Mouse (Mus musculus) forebrain, embryonic 11.5 days (tissue): ENCODE measurements around the gene Mepce. TPM values are rescaled to one million over a fixed set of nuclear protein-coding genes. Genes with fewer than 3 reads are reported as not detected.
"Not testable (repeated sequence)": the region's sequence is repeated elsewhere in the genome, so short reads cannot be mapped to it uniquely, and the experiment has no call there.

Experiments
- ATAC-seq: fragments of 200-750 bp; cut with Nextera tagmentation; replicated peaks from 2 replicates; pipeline ENCODE4 v1.8.0; 2017; ENCODE audit warnings: moderate TSS enrichment; ENCODE audit not compliant: low FRiP score
- DNase-seq: peaks from one replicate; pipeline ENCODE4 v3.0.0-alpha.2; 2017; ENCODE audit warnings: low spot score
- H3K27ac ChIP-seq: fragments of 300-500 bp; sonication (generic); 2 replicates; pipeline ENCODE4 v1.5.1; 2014; ENCODE audit warnings: low read depth, low read length
- H3K27me3 ChIP-seq: fragments of 300-500 bp; sonication (generic); 2 replicates; pipeline ENCODE4 v1.6.1; 2014; ENCODE audit warnings: mild to moderate bottlenecking, low read length, mixed read lengths; ENCODE audit not compliant: control insufficient read depth, insufficient read depth
- H3K36me3 ChIP-seq: fragments of 300-500 bp; sonication (generic); 2 replicates; pipeline ENCODE4 v1.6.1; 2014; ENCODE audit warnings: mild to moderate bottlenecking, low read length, moderate library complexity, mixed read lengths; ENCODE audit not compliant: control insufficient read depth, insufficient read depth
- H3K4me1 ChIP-seq: fragments of 300-500 bp; sonication (generic); replicated peaks from 2 replicates; pipeline ENCODE4 v1.6.1; 2014; ENCODE audit warnings: low read length, mixed read lengths; ENCODE audit not compliant: control insufficient read depth, insufficient read depth
- H3K4me2 ChIP-seq: fragments of 300-500 bp; sonication (generic); 2 replicates; pipeline ENCODE4 v1.6.1; 2014; ENCODE audit warnings: low read depth, mild to moderate bottlenecking, low read length, moderate library complexity, mixed read lengths; ENCODE audit not compliant: severe bottlenecking
- H3K4me3 ChIP-seq: fragments of 300-500 bp; sonication (generic); 2 replicates; pipeline ENCODE4 v1.5.1; 2014; ENCODE audit warnings: low read depth, low read length
- H3K9ac ChIP-seq: fragments of 300-500 bp; sonication (generic); 2 replicates; pipeline ENCODE4 v1.6.1; 2014; ENCODE audit warnings: low read length
- H3K9me3 ChIP-seq: fragments of 300-500 bp; sonication (generic); 2 replicates; pipeline ENCODE4 v1.6.1; 2016; ENCODE audit warnings: low read length, mixed read lengths; ENCODE audit not compliant: control insufficient read depth
- WGBS: fragments of 180-500 bp; shearing (Covaris S2); extraction: QIAGEN DNeasy Blood & Tissue Kit; methylation state at CpG from one replicate; pipeline ENCODE4 v1.1.7; 2014; 5-methylcytosine and 5-hydroxymethylcytosine counted together
- polyA plus RNA-seq: library from polyadenylated mRNA; unstranded; fragments of >200 nt; fragmentation: Nextera tagmentation; extraction: Ambion mirVana; gene quantifications from 2 replicates; pipeline ENCODE4 v1.2.1, GENCODE M21; 2014

The Mepce gene
- polyA plus RNA-seq, 1 experiment from 2014 or later: 12.4 TPM

DNA sequence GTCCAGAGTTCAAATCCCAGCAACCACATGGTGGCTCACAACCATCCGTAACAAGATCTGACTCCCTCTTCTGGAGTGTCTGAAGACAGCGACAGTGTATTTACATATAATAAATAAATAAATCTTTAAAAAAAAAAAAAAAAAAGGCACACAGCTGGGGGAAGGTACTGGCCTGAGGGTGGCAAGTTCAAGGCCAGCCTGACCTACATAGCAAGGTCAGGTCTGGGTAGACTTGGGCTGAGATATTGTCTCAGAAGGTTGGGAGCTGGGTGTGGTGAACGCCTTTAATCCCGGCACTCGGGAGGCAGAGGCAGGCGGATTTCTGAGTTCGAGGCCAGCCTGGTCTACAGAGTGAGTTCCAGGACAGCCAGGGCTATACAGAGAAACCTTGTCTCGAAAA, 37.2 kb downstream of the Mepce start:
- H3K4me1 ChIP-seq: peaks cover 11% of the 10 kb centered on the region
- not testable (repeated sequence) for H3K9me3 ChIP-seq, H3K4me2 ChIP-seq, H3K4me3 ChIP-seq, DNase-seq, ATAC-seq, H3K27ac ChIP-seq, H3K27me3 ChIP-seq, H3K9ac ChIP-seq, H3K36me3 ChIP-seq
- WGBS: 89% methylated on average over 7 of the region's 8 CpGs

DNA sequence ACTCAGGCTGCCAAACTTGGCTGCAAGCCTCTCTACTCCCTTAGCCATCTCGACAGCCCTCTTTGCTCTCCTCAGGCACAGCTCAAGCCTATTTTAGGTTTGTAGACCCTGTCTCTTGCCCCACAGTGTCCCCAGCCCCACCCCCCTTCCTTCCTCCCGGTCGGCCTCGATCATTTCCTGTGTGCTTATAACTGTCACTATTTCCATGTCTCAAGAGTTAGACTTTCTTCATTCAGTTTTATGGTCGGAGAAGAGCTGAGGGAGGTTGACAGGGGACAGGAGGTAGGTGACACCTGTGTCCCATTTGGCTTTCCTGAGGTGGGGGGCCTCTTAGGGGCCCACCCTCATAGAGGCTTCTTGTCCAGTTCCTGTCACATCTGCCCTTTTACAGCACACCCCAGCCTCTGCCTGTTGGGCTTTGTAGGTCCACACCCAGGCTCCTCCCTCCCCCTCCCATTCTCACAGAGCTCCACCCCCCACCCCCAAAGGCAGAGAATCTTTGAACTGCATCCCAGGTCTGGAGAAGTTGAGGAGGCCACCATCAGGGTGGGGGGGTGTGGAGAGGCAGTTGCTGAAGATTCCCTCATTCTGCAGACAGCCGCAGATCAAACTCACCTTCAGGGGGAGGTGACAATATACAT, 38.1 kb downstream of the Mepce start:
- H3K27me3 ChIP-seq: no peaks in the 10 kb centered on the region
- ATAC-seq (no peak), DNase-seq (no peak)
- no peak overlapping the region for H3K4me2 ChIP-seq
- no peak overlapping the region for H3K4me3 ChIP-seq
- peaks cover 14% of the 10 kb centered on the region for H3K4me1 ChIP-seq
- H3K36me3 ChIP-seq: no peaks in the 10 kb centered on the region
- H3K9me3 ChIP-seq: no peaks in the 10 kb centered on the region
- no peak overlapping the region for H3K27ac ChIP-seq
- H3K9ac ChIP-seq: no peak overlapping the region
- 85% methylated on average over 6 of the region's 6 CpGs for whole genome bisulfite sequencing

DNA sequence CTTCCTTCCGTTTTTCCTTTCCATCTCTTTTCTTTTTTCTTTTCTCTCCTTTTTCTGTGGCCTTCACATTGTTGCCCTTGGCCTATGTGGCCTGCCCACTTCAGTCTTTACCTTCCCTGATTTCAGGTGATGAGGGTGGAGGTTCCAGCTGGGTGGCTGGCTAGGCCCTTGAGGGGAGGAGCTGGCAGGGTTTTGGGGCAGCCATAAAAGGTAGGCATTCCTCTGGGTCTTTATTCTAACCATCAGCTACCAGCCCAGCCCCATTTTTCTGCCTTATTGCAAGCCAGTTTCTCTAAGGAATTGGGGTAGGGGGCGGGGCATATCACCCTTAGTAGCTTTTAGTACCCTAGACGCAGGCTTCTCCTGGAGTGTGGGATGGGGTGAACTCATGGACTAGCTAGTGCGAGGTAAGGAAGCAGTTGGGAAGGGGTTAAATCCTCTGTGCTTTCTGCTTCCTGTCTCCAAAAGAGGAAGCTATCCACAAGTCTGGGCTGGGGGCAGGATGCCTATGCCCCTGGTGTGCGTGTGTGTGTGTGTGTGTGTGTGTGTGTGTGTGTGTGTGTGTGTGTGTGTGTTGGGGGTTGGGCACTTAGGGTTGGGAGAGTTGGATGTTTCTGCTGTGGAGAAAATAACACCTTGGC, 39.2 kb downstream of the Mepce start:
- peak overlapping the region; percentile 17; the same call in 1 of the 2 replicates for H3K9ac ChIP-seq
- ATAC-seq: no peak
- no peaks in the 10 kb centered on the region for H3K36me3 ChIP-seq
- no peak for DNase-seq
- H3K4me3 ChIP-seq: peak overlapping the region; percentile 69; the same call in 1 of the 2 replicates
- WGBS: 59% methylated on average over 5 of the region's 5 CpGs
- peak overlapping the region; percentile 98 for H3K4me2 ChIP-seq
- H3K9me3 ChIP-seq: no peaks in the 10 kb centered on the region
- H3K27me3 ChIP-seq: no peaks in the 10 kb centered on the region
- no peak overlapping the region for H3K27ac ChIP-seq
- H3K4me1 ChIP-seq: peaks cover 14% of the 10 kb centered on the region

DNA sequence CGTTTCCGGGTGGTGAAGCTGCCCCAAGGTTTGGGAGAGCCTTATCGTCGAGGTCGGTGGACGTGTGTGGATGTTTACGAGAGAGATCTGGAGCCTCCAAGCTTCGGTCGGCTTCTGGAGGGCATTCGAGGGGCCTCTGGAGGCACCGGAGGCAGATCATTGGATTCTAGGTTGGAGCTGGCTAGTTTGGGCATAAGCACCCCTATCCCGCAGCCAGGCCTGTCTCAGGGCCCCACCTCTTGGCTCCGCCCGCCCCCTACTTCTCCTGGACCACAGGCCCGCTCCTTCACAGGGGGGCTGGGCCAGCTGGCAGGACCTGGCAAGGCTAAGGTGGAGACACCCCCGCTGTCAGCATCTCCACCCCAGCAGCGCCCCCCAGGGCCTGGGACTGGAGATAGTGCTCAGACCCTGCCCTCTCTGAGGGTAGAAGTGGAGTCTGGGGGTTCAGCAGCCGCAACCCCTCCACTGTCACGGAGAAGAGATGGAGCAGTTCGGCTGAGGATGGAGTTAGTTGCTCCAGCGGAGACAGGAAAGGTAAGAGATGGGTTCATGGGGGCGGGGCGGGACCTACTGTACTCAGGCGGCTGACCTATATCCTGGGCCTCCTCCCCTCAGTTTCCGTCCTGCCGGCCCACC, 40.0 kb downstream of the Mepce start:
- 6% methylated on average over 26 of the region's 26 CpGs for WGBS
- peak; percentile 65 for DNase-seq
- H3K9me3 ChIP-seq: no peaks in the 10 kb centered on the region
- peak overlapping the region; percentile 69 for H3K4me3 ChIP-seq
- peaks cover 14% of the 10 kb centered on the region for H3K4me1 ChIP-seq
- H3K27me3 ChIP-seq: no peaks in the 10 kb centered on the region
- H3K4me2 ChIP-seq: peak overlapping the region; percentile 98
- no peaks in the 10 kb centered on the region for H3K36me3 ChIP-seq
- ATAC-seq: no peak
- no peak overlapping the region; the same call in 1 of the 2 replicates for H3K27ac ChIP-seq
- H3K9ac ChIP-seq: peak overlapping the region; percentile 84

DNA sequence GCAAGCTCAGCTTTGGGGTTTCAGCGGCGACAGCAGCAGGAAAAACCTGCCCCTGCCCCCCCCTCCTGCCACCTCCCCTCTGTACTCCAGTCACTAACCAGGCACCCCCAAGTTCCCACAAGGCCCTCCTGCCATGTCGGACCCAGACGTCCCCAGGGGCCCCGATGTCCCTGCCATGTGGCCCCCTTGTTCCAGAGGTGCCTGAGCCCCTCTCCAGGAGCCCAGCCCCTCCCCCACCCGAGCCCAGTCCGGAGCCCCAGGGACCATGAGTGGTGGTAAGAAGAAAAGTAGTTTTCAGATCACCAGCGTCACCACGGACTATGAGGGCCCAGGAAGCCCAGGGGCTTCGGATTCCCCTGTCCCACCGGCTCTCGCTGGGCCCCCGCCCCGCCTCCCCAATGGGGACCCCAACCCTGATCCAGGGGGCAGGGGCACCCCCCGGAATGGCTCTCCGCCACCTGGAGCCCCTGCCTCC, 40.6 kb downstream of the Mepce start:
- under 1% methylated on average over 15 of the region's 16 CpGs for WGBS
- Histone ChIP-seq H3K36me3 (no peaks in the 10 kb centered on the region), H3K9me3 (no peaks in the 10 kb centered on the region), H3K4me1 (peaks cover 14% of the 10 kb centered on the region), H3K4me3 (peak overlapping the region; percentile 69), H3K9ac (peak overlapping the region; percentile 84), H3K27me3 (no peaks in the 10 kb centered on the region), H3K27ac (peak overlapping the region; percentile 90), H3K4me2 (peak overlapping the region; percentile 98)
- no peak for ATAC-seq
- DNase-seq: peak; percentile 69

DNA sequence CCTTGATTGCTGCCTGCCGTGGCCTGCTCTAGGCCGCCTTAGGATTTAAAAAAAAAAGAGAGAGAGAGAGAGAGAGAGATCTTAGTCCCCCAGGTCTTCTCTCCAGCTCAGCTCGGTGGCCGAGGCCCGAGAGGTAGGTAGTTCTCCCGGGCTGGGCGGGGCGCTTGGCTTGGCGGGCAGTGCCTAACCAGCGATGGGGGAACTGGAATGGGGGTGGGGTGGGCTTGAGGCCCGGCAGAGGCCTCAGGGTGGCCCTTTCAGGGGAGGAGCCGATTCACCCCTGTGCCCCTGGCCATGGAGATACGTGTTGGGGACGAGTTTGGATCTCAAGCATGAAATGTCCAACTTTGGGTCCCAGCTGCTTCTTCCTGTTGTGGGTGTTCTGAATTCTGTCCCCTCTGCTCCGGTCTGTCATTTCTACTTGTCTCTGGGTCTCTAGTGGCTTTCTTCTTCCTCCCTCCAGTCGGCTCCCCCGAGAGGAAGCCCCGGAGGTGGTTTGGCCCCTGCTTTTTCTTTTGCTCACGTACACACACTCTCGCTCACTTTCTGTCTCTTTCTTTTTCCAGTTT, 41.1 kb downstream of the Mepce start:
- WGBS: under 1% methylated on average over 20 of the region's 20 CpGs
- Histone ChIP-seq H3K9ac (peak overlapping the region; percentile 84), H3K27me3 (no peaks in the 10 kb centered on the region), H3K4me3 (peak overlapping the region; percentile 69), H3K27ac (peak overlapping the region; percentile 90), H3K9me3 (no peaks in the 10 kb centered on the region), H3K36me3 (no peaks in the 10 kb centered on the region), H3K4me2 (peak overlapping the region; percentile 98), H3K4me1 (peaks cover 16% of the 10 kb centered on the region)
- ATAC-seq: peak; percentile 49
- DNase-seq: peak; percentile 85

DNA sequence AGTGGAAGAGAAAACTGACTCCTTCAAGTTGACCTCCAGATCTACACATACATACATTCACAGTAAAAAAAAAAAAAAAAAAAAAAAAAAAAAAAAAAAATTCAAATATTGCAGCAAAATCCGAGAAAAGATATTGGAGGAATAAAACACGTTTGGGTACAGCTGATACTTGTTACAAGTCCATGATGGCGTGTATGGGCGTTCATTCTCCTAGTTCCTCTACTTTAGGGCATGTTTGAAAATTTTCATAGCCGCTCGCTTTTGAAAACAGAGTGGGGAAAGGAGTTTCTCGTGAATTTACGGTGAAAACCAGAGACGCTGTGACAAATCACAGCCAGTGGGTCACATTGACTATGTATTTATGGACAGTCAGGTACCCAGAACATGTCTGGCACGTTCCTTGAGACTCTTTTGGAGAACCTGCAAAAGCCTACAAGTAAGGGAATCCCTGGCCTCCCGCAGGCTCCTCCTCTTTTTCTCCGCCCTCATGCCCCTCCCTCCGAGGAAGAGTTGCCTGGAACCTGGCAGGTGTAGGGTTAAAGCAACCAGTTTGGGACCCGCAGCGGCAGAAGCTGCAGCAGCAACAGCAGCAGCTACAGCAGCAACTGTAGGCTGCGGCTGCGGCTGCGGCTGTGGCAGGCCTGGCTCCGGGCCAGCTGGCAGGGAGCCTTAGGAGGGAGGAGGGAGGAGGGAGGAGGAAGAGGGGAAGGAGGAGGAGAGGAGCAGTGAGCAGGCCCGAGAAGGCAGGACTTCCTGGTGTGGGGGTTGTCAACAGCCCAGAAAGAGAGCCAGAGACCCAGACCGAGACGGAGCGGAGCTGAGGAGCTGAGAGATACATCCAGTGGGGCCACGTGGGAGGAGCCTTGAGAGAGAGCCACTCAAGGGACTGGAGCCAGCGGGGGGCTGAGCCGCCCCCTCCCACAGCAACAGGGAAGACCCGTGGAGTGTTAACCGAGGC, 42.0 kb downstream of the Mepce start, which contains the start of gene Tsc22d4:
Gene Tsc22d4 (plus strand): TSS at position 517 of the 958 bp plus-strand sequence.
- ATAC-seq (peak; percentile 85), DNase-seq (peak; percentile 95)
- peak within 1 kb of the TSS; percentile 84 for H3K9ac ChIP-seq
- peaks cover 18% of the 10 kb centered on the region for H3K4me1 ChIP-seq
- H3K9me3 ChIP-seq: no peaks in the 10 kb centered on the region
- H3K4me3 ChIP-seq: peak within 1 kb of the TSS; percentile 69
- H3K27ac ChIP-seq: peak within 1 kb of the TSS; percentile 90
- peak within 1 kb of the TSS; percentile 98 for H3K4me2 ChIP-seq
- WGBS: 6% methylated on average over 28 of the region's 28 CpGs
- H3K36me3 ChIP-seq: no peaks in the 10 kb centered on the region
- no peaks in the 10 kb centered on the region for H3K27me3 ChIP-seq

DNA sequence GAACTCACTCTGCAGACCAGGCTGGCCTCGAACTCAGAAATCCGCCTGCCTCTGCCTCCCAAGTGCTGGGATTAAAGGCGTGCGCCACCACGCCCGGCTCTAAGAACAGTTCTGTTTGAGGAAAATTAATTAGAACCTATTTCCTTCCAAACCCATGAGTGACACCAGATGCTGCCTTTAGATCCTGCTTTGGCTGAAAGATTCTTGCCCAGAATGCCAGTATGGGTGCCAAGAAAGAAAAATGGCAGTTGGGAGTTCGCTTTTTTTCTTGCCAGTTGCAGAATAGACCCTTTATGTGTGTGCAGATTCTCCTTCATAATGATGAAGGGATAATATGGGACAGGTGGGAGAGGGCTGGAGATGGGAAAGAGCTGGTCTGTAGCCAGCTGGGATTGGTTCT, 43.3 kb downstream of the Mepce start:
- Histone ChIP-seq H3K9me3 (no peaks in the 10 kb centered on the region), H3K36me3 (no peaks in the 10 kb centered on the region), H3K27me3 (no peaks in the 10 kb centered on the region), H3K27ac (no peak overlapping the region), H3K9ac (no peak overlapping the region), H3K4me3 (no peak overlapping the region), H3K4me2 (no peak overlapping the region), H3K4me1 (peaks cover 23% of the 10 kb centered on the region)
- DNase-seq (no peak), ATAC-seq (no peak)
- 88% methylated on average over 7 of the region's 7 CpGs for WGBS
